Mouse (Mus musculus): ENCODE measurements around the gene Gm10217. TPM values are rescaled to one million over a fixed set of nuclear protein-coding genes. Genes with fewer than 3 reads are reported as not detected.

Gm10217 gene
- polyA plus RNA-seq, 1 experiment from 2014 or later, result not detected

GRCm38 (mm10) chr8:9886714-9887113, 22.7 kb downstream of the Gm10217 start:
- no peaks in the 10 kb centered on the region for H3K9me3 ChIP-seq (replicated peaks; ENCODE audit: control insufficient read depth, low read length)
- H3K27ac ChIP-seq (ENCODE audit: low read length), result no peak overlapping the region
- no peaks in the 10 kb centered on the region for H3K4me1 ChIP-seq (ENCODE audit: control insufficient read depth, insufficient read depth, low read length)
- 77% methylated on average over 4 of the region's 4 CpGs for WGBS
- no peak for ATAC-seq (replicated peaks; ENCODE audit: extremely low read depth, insufficient read depth, low FRiP score)
- H3K27me3 ChIP-seq (ENCODE audit: control insufficient read depth, insufficient read depth, low read length), result no peaks in the 10 kb centered on the region
- no peaks in the 10 kb centered on the region for H3K36me3 ChIP-seq (ENCODE audit: control insufficient read depth, insufficient read depth)
- H3K4me3 ChIP-seq (ENCODE audit: low read length), result no peak overlapping the region
- H3K4me2 ChIP-seq (ENCODE audit: low read depth, low read length), result no peak overlapping the region
- no peak overlapping the region for H3K9ac ChIP-seq (ENCODE audit: low read length)

GRCm38 (mm10) chr8:9899199-9899598, 35.1 kb downstream of the Gm10217 start:
- Histone ChIP-seq H3K4me3 (ENCODE audit: low read length) (no peak overlapping the region), H3K4me1 (ENCODE audit: control insufficient read depth, insufficient read depth, low read length) (no peaks in the 10 kb centered on the region), H3K27me3 (ENCODE audit: control insufficient read depth, insufficient read depth, low read length) (no peaks in the 10 kb centered on the region), H3K4me2 (ENCODE audit: low read depth, low read length) (no peak overlapping the region), H3K36me3 (ENCODE audit: control insufficient read depth, insufficient read depth) (no peaks in the 10 kb centered on the region), H3K9me3 (replicated peaks; ENCODE audit: control insufficient read depth, low read length) (no peaks in the 10 kb centered on the region), H3K9ac (ENCODE audit: low read length) (no peak overlapping the region), H3K27ac (ENCODE audit: low read length) (no peak overlapping the region)
- 69% methylated on average over 2 of the region's 2 CpGs for WGBS
- no peak for ATAC-seq (replicated peaks; ENCODE audit: extremely low read depth, insufficient read depth, low FRiP score)

GRCm38 (mm10) chr8:9899673-9900072, 35.6 kb downstream of the Gm10217 start:
- Histone ChIP-seq H3K36me3 (ENCODE audit: control insufficient read depth, insufficient read depth) (no peaks in the 10 kb centered on the region), H3K27me3 (ENCODE audit: control insufficient read depth, insufficient read depth, low read length) (no peaks in the 10 kb centered on the region), H3K4me3 (ENCODE audit: low read length) (no peak overlapping the region), H3K9me3 (replicated peaks; ENCODE audit: control insufficient read depth, low read length) (no peaks in the 10 kb centered on the region), H3K4me2 (ENCODE audit: low read depth, low read length) (no peak overlapping the region), H3K4me1 (ENCODE audit: control insufficient read depth, insufficient read depth, low read length) (no peaks in the 10 kb centered on the region), H3K27ac (ENCODE audit: low read length) (no peak overlapping the region), H3K9ac (ENCODE audit: low read length) (no peak overlapping the region)
- no peak for ATAC-seq (replicated peaks; ENCODE audit: extremely low read depth, insufficient read depth, low FRiP score)
- WGBS, result 73% methylated on average over 3 of the region's 3 CpGs

Other genes starting within 250 kb of the Gm10217 start
- 0.07 TPM in 1 of 2 replicates, not detected in the other for gene Fam155a, start 93.1 kb upstream of the Gm10217 start, polyA plus RNA-seq (2015; fragmentation: Nextera tagmentation; extraction: Ambion mirVana)
- 4.1 and 6.4 TPM in 2 replicates for gene Lig4, start 113.4 kb downstream of the Gm10217 start, polyA plus RNA-seq (2015; fragmentation: Nextera tagmentation; extraction: Ambion mirVana)
- 11.1 and 11.8 TPM in 2 replicates for gene Abhd13, start 113.5 kb downstream of the Gm10217 start, polyA plus RNA-seq (2015; fragmentation: Nextera tagmentation; extraction: Ambion mirVana)
- gene Tnfsf13b, start 142.2 kb downstream of the Gm10217 start, polyA plus RNA-seq (2015; fragmentation: Nextera tagmentation; extraction: Ambion mirVana), result 0.15 and 0.22 TPM in 2 replicates

Data from heart, embryonic 16.5 days (tissue).